Mouse (Mus musculus) C2C12 (cell line): Measurements from ENCODE around the gene Gm10961.

Experiments used
- CEBPB ChIP-seq: IDR thresholded peaks from one replicate; pipeline ENCODE4 v1.6.1; 2011; ENCODE audit warnings: low read depth, mild to moderate bottlenecking, control low read depth, moderate library complexity
- CTCF ChIP-seq: IDR thresholded peaks from one replicate; pipeline ENCODE4 v1.5.1; 2011; ENCODE audit not compliant: control insufficient read depth, insufficient read depth, insufficient read length
- MAX ChIP-seq: IDR thresholded peaks from one replicate; pipeline ENCODE4 v1.6.1; 2011; ENCODE audit warnings: mild to moderate bottlenecking, control low read depth
- MYOD1 ChIP-seq: IDR thresholded peaks from one replicate; pipeline ENCODE4 v1.6.1; 2011; ENCODE audit warnings: low read depth; ENCODE audit not compliant: control insufficient read depth, insufficient read length
- MYOG ChIP-seq: IDR thresholded peaks from one replicate; pipeline ENCODE4 v1.6.1; 2011; ENCODE audit not compliant: control insufficient read depth, insufficient read length; ENCODE audit errors: extremely low read depth
- USF1 ChIP-seq: IDR thresholded peaks from one replicate; pipeline ENCODE4 v1.6.1; 2011; ENCODE audit warnings: low read depth, mild to moderate bottlenecking, control low read depth, moderate library complexity

GRCm38 (mm10) chr3:107582875-107583767, 48.0 kb upstream of the Gm10961 start:
- TF ChIP-seq CTCF (no peak), MYOG (no peak), MAX (no peak), MYOD1 (no peak), USF1 (no peak), CEBPB (no peak)
